Mouse (Mus musculus): ENCODE data around the gene Bicdl1. TPM values are rescaled to one million over a fixed set of nuclear protein-coding genes. Genes with fewer than 3 reads are reported as not detected.

The Bicdl1 gene
- polyA plus RNA-seq, 1 experiment: 3.1 TPM

- TF ChIP-seq POLR2A (IDR thresholded peaks at IDR 0.05; ENCODE audit: borderline replicate concordance, low read depth, low read length): no peak
- no peak for TF ChIP-seq CTCF (IDR thresholded peaks at IDR 0.05; ENCODE audit: low read depth, low read length)
- no peaks in the 10 kb centered on the region for H3K4me1 ChIP-seq (ENCODE audit: control insufficient read depth, insufficient read depth, low read length)
- H3K4me3 ChIP-seq (ENCODE audit: insufficient read depth, low read length): no peak overlapping the region
- H3K27ac ChIP-seq (ENCODE audit: insufficient read depth, low read depth, low read length): no peak overlapping the region
These were observed 18.9 kb downstream of the Bicdl1 start for GRCm38 (mm10) chr5:115712487-115712886.

GRCm38 (mm10) chr5:115711636-115712419 is 19.6 kb downstream of the Bicdl1 start:
- H3K4me1 ChIP-seq (ENCODE audit: control insufficient read depth, insufficient read depth, low read length): no peaks in the 10 kb centered on the region
- no peak overlapping the region for H3K4me3 ChIP-seq (ENCODE audit: insufficient read depth, low read length)
- no peak for TF ChIP-seq CTCF (IDR thresholded peaks at IDR 0.05; ENCODE audit: low read depth, low read length)
- no peak for TF ChIP-seq POLR2A (IDR thresholded peaks at IDR 0.05; ENCODE audit: borderline replicate concordance, low read depth, low read length)
- H3K27ac ChIP-seq (ENCODE audit: insufficient read depth, low read depth, low read length): no peak overlapping the region

DNA sequence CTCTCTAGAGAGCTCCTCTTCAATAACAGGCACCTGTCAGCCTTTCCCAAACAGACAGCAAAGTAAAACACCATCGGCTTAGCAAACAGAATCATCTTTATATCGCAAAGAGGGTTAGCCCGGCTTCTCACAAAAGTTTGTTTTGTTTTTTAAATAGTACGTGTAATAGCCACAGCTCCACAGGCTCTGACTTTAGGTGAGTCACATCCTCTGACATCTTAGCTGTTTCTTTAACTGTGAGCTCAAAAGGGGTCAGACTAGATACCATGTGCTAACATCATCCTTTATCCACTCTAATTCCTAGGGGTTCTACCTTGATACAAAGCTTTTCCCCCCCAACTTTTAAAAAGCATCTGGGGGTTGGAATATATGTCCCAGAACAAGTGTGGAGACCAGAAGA is 21.2 kb downstream of the Bicdl1 start:
- Histone ChIP-seq H3K4me3 (ENCODE audit: insufficient read depth, low read length) (no peak overlapping the region), H3K27ac (ENCODE audit: insufficient read depth, low read depth, low read length) (no peak overlapping the region), H3K4me1 (ENCODE audit: control insufficient read depth, insufficient read depth, low read length) (no peaks in the 10 kb centered on the region)
- no peak for TF ChIP-seq CTCF (IDR thresholded peaks at IDR 0.05; ENCODE audit: low read depth, low read length)

DNA sequence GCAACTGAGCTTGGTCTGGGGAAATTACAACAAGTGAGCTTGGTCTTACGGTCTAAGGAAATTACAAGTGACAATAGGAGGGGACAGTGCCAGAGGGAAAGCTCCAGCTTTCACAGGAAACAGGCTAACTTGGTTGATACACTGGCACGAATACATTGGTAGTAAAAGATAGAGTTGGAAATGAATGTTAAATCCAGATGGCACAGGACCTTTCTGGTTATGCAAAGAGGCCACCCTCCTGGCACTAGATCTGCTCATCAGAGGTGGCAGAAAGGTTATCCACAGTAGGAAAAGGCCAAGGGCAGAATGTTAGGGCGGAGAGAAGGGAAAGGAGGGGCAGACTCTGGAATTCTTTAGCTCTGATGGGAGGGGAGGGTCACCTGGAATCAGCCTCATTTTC is 22.5 kb downstream of the Bicdl1 start:
- no peaks in the 10 kb centered on the region for H3K4me1 ChIP-seq (ENCODE audit: control insufficient read depth, insufficient read depth, low read length)
- no peak overlapping the region for H3K27ac ChIP-seq (ENCODE audit: insufficient read depth, low read depth, low read length)
- no peak for TF ChIP-seq POLR2A (IDR thresholded peaks at IDR 0.05; ENCODE audit: borderline replicate concordance, low read depth, low read length)
- TF ChIP-seq CTCF (IDR thresholded peaks at IDR 0.05; ENCODE audit: low read depth, low read length): no peak
- no peak overlapping the region for H3K4me3 ChIP-seq (ENCODE audit: insufficient read depth, low read length)

- Histone ChIP-seq H3K4me3 (ENCODE audit: insufficient read depth, low read length) (no peak overlapping the region), H3K27ac (ENCODE audit: insufficient read depth, low read depth, low read length) (no peak overlapping the region), H3K4me1 (ENCODE audit: control insufficient read depth, insufficient read depth, low read length) (no peaks in the 10 kb centered on the region)
- TF ChIP-seq CTCF (IDR thresholded peaks at IDR 0.05; ENCODE audit: low read depth, low read length) (no peak), POLR2A (IDR thresholded peaks at IDR 0.05; ENCODE audit: borderline replicate concordance, low read depth, low read length) (no peak)
These were observed 29.4 kb downstream of the Bicdl1 start for GRCm38 (mm10) chr5:115701981-115702380.

GRCm38 (mm10) chr5:115701215-115701614 is 30.2 kb downstream of the Bicdl1 start:
- no peak overlapping the region for H3K4me3 ChIP-seq (ENCODE audit: insufficient read depth, low read length)
- TF ChIP-seq POLR2A (IDR thresholded peaks at IDR 0.05; ENCODE audit: borderline replicate concordance, low read depth, low read length) (no peak), CTCF (IDR thresholded peaks at IDR 0.05; ENCODE audit: low read depth, low read length) (no peak)
- H3K4me1 ChIP-seq (ENCODE audit: control insufficient read depth, insufficient read depth, low read length): no peaks in the 10 kb centered on the region
- no peak overlapping the region for H3K27ac ChIP-seq (ENCODE audit: insufficient read depth, low read depth, low read length)

GRCm38 (mm10) chr5:115696811-115697210 is 34.6 kb downstream of the Bicdl1 start:
- TF ChIP-seq POLR2A (IDR thresholded peaks at IDR 0.05; ENCODE audit: borderline replicate concordance, low read depth, low read length) (no peak), CTCF (IDR thresholded peaks at IDR 0.05; ENCODE audit: low read depth, low read length) (no peak)

GRCm38 (mm10) chr5:115695191-115695770 is 36.1 kb downstream of the Bicdl1 start:
- Histone ChIP-seq H3K4me1 (ENCODE audit: control insufficient read depth, insufficient read depth, low read length) (0 out of 2 replicates have a peak, but pooled peaks cover 3% of the 10 kb centered on the region), H3K27ac (ENCODE audit: insufficient read depth, low read depth, low read length) (no peak overlapping the region), H3K4me3 (ENCODE audit: insufficient read depth, low read length) (no peak overlapping the region)
- TF ChIP-seq CTCF (IDR thresholded peaks at IDR 0.05; ENCODE audit: low read depth, low read length): no peak
- TF ChIP-seq POLR2A (IDR thresholded peaks at IDR 0.05; ENCODE audit: borderline replicate concordance, low read depth, low read length): no peak

More at GRCm38 (mm10) chr5:115696811-115697210, 34.6 kb downstream of the Bicdl1 start:
- no peak overlapping the region for H3K4me3 ChIP-seq (ENCODE audit: insufficient read depth, low read length)
- H3K4me1 ChIP-seq (ENCODE audit: control insufficient read depth, insufficient read depth, low read length): 0 out of 2 replicates have a peak, but pooled peaks cover 3% of the 10 kb centered on the region
- no peak overlapping the region for H3K27ac ChIP-seq (ENCODE audit: insufficient read depth, low read depth, low read length)

GRCm38 (mm10) chr5:115693271-115693670 is 38.1 kb downstream of the Bicdl1 start:
- TF ChIP-seq POLR2A (IDR thresholded peaks at IDR 0.05; ENCODE audit: borderline replicate concordance, low read depth, low read length): no peak
- TF ChIP-seq CTCF (IDR thresholded peaks at IDR 0.05; ENCODE audit: low read depth, low read length): no peak
- Histone ChIP-seq H3K27ac (ENCODE audit: insufficient read depth, low read depth, low read length) (no peak overlapping the region), H3K4me3 (ENCODE audit: insufficient read depth, low read length) (no peak overlapping the region), H3K4me1 (ENCODE audit: control insufficient read depth, insufficient read depth, low read length) (0 out of 2 replicates have a peak, but pooled peaks cover 3% of the 10 kb centered on the region)

DNA sequence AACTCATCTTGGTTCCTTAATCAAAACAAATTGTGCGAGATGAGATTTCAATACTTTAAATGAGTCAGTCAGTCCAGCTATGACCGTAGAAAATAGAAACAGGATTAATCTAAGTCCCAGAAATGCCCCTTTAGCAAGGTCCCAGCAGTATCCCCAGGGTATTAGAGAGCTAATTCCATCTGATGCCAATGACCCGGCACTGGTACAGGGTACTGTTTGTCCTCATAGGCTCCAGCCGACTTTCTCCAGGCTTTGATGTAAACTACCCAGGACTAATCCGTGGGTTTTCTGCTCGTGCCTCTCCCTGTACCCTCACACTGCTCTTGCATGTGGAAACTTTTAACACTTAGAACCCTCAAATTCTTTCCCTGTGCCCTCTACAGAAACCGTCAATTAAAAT is 44.7 kb downstream of the Bicdl1 start:
- TF ChIP-seq POLR2A (IDR thresholded peaks at IDR 0.05; ENCODE audit: borderline replicate concordance, low read depth, low read length): no peak
- no peak for TF ChIP-seq CTCF (IDR thresholded peaks at IDR 0.05; ENCODE audit: low read depth, low read length)
- H3K4me1 ChIP-seq (ENCODE audit: control insufficient read depth, insufficient read depth, low read length): no peaks in the 10 kb centered on the region
- H3K27ac ChIP-seq (ENCODE audit: insufficient read depth, low read depth, low read length): no peak overlapping the region
- H3K4me3 ChIP-seq (ENCODE audit: insufficient read depth, low read length): no peak overlapping the region
